Mouse (Mus musculus): ENCODE measurements around the gene Coq4. TPM values are rescaled to one million over a fixed set of nuclear protein-coding genes. Genes with fewer than 3 reads are reported as not detected.

Coq4 gene
- 23.5 and 25.4 TPM in 2 replicates for total RNA-seq (2012; rRNA removed)
- 10 to 100 TPM in 1 of 2 experiments, not detected in 1; 33.2 TPM for polyA plus RNA-seq (2012; ENCODE audit: insufficient read depth in 1 of 2, insufficient read length in 2 of 2, low read depth in 1 of 2, low replicate concordance in 2 of 2, missing spikeins in 1 of 2)

GRCm38 (mm10) chr2:29787104-29787917, at the start of gene Coq4:
Coq4 (plus strand) TSS chr2:29787493.
- Histone ChIP-seq H3K9me3 (replicated peaks; ENCODE audit: insufficient read depth, low read length) (no peaks in the 10 kb centered on the region), H3K79me2 (ENCODE audit: control insufficient read depth, insufficient read depth, low read length, poor library complexity) (peaks cover 14% of the 10 kb centered on the region), H3K27me3 (ENCODE audit: control insufficient read depth in 1 of 2, insufficient read depth in 2 of 2, low read length in 2 of 2) (no peaks in the 10 kb centered on the region), H3K27ac (ENCODE audit: control insufficient read depth, low read depth, low read length) (peak within 1 kb of the TSS; percentile 78), H3K36me3 (ENCODE audit: control insufficient read depth in 1 of 2, insufficient read depth in 2 of 2, low read length in 2 of 2) (peaks cover 5 to 10% of the 10 kb centered on the region in 2 experiments; a peak in 3 of 4 replicates), H3K4me3 (ENCODE audit: control insufficient read depth in 1 of 2, insufficient read depth in 1 of 2, low read depth in 2 of 2, low read length in 2 of 2) (peak within 1 kb of the TSS; percentile 68 to 97), H3K9ac (ENCODE audit: control insufficient read depth, low read depth, low read length, poor library complexity, severe bottlenecking) (peak within 1 kb of the TSS; percentile 88), H3K4me1 (ENCODE audit: control insufficient read depth in 1 of 2, insufficient read depth in 2 of 2, low read length in 2 of 2) (peaks cover 0 to 9% of the 10 kb centered on the region in 2 experiments; a peak in 2 of 4 replicates)
- DNase-seq (ENCODE audit: low read depth, low spot score) = peak; percentile 97
- TF ChIP-seq RCOR1 (IDR thresholded peaks at IDR 0.05; ENCODE audit: low read depth, low read length) (no peak), NRF1 (IDR thresholded peaks at IDR 0.05; ENCODE audit: insufficient read depth, low read depth, low read length, poor library complexity, severe bottlenecking) (no peak), RAD21 (IDR thresholded peaks at IDR 0.05; ENCODE audit: low read depth, low read length) (no peak), KAT2A (conservative IDR thresholded peaks at IDR 0.05; ENCODE audit: low read depth, low read length) (peak; percentile 66; the same call in 1 of the 2 replicates), MAZ (IDR thresholded peaks at IDR 0.05; ENCODE audit: low read depth, low read length) (no peak), ETS1 (IDR thresholded peaks at IDR 0.05; ENCODE audit: low read depth, low read length) (peak; percentile 48; the same call in 1 of the 2 replicates), MAFK (IDR thresholded peaks at IDR 0.05; ENCODE audit: borderline replicate concordance, low read depth, low read length) (no peak), MAX (IDR thresholded peaks at IDR 0.05; ENCODE audit: low read length) (peak; percentile 92), GATA1 (IDR thresholded peaks at IDR 0.05; ENCODE audit: low read depth, low read length) (peak; percentile 40; the same call in 1 of the 2 replicates), NELFE (IDR thresholded peaks at IDR 0.05; ENCODE audit: low read depth, low read length) (peak; percentile 93), TCF12 (IDR thresholded peaks at IDR 0.05; ENCODE audit: low read depth, low read length) (peak; percentile 75; the same call in 1 of the 2 replicates), POLR2AphosphoS2 (IDR thresholded peaks at IDR 0.05; ENCODE audit: low read length) (peak; percentile 79; the same call in 1 of the 2 replicates), CHD2 (IDR thresholded peaks at IDR 0.05; ENCODE audit: low read length) (no peak), ZNF384 (IDR thresholded peaks at IDR 0.05; ENCODE audit: low read depth, low read length) (peak; percentile 84), EP300 (IDR thresholded peaks at IDR 0.05; ENCODE audit: low read depth in 1 of 2, low read length in 2 of 2) (no peak), MEF2A (IDR thresholded peaks at IDR 0.05; ENCODE audit: extremely low read depth, insufficient replicate concordance, low read depth, low read length, poor library complexity, severe bottlenecking) (no peak), UBTF (IDR thresholded peaks at IDR 0.05; ENCODE audit: borderline replicate concordance, insufficient read depth, low read depth, low read length) (no peak), TBP (IDR thresholded peaks at IDR 0.05; ENCODE audit: low read depth, low read length) (peak; percentile 87), E2F4 (IDR thresholded peaks at IDR 0.05; ENCODE audit: borderline replicate concordance, low read depth, low read length) (no peak), ZC3H11A (IDR thresholded peaks at IDR 0.05; ENCODE audit: low read depth, low read length) (no peak), ZMIZ1 (IDR thresholded peaks at IDR 0.05; ENCODE audit: low read depth, low read length) (no peak), GABPA (IDR thresholded peaks at IDR 0.05; ENCODE audit: low read depth, low read length) (no peak), USF2 (IDR thresholded peaks at IDR 0.05; ENCODE audit: borderline replicate concordance in 1 of 2, insufficient read depth in 1 of 2, low read depth in 1 of 2, low read length in 2 of 2) (peak; percentile 33 to 81; a peak in 3 of 4 replicates), HCFC1 (IDR thresholded peaks at IDR 0.05; ENCODE audit: low read depth, low read length) (peak; percentile 93), BHLHE40 (IDR thresholded peaks at IDR 0.05; ENCODE audit: borderline replicate concordance, low read depth, low read length) (no peak), USF1 (IDR thresholded peaks at IDR 0.05; ENCODE audit: low read depth, low read length) (peak; percentile 94), MYB (IDR thresholded peaks at IDR 0.05; ENCODE audit: low read depth, low read length) (no peak), CTCF (IDR thresholded peaks at IDR 0.05 in 2 of 3, conservative IDR thresholded peaks at IDR 0.05 in 1 of 3; ENCODE audit: control insufficient read depth in 1 of 3, insufficient read depth in 1 of 3, low read depth in 2 of 3, low read length in 3 of 3, poor library complexity in 1 of 3, severe bottlenecking in 1 of 3) (no peak), ZKSCAN1 (IDR thresholded peaks at IDR 0.05; ENCODE audit: low read depth, low read length) (no peak), POLR2A (IDR thresholded peaks at IDR 0.05; ENCODE audit: control insufficient read depth in 1 of 2, insufficient read depth in 1 of 2, low read depth in 1 of 2, low read length in 2 of 2, poor library complexity in 1 of 2) (peak; percentile 82 to 90), MXI1 (IDR thresholded peaks at IDR 0.05; ENCODE audit: low read depth, low read length) (peak; percentile 96), CHD1 (IDR thresholded peaks at IDR 0.05; ENCODE audit: low read depth, low read length) (no peak), TAL1 (IDR thresholded peaks at IDR 0.05; ENCODE audit: low read length) (no peak), SMC3 (IDR thresholded peaks at IDR 0.05; ENCODE audit: low read depth, low read length) (no peak), MYC (IDR thresholded peaks at IDR 0.05; ENCODE audit: low read depth, low read length) (peak; percentile 84)

Data from MEL (cell line).